Mouse (Mus musculus): ENCODE results near the gene Actg2.

DNA sequence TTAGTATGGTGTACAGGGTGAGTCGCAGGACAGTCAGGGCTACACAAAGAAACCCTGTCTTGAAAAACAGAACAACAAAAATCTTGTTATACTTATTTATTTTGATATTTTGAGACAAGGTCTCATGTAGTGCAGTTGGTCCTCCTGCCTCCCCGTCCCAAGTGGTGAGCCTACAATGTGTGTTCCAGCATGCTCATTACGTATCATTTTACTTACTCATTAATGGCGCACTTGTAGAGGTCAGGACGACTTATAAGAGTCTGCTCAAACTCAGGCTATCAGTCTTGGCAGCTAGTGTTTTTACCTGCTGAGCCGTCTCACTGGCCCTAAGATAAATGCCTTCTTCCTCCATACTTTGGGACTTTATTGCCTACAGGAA is 28.9 kb downstream of the Actg2 start:
- TF ChIP-seq CTCF (IDR thresholded peaks at IDR 0.05; ENCODE audit: borderline replicate concordance, insufficient read depth, low read length): no peak
- TF ChIP-seq POLR2A (IDR thresholded peaks at IDR 0.05; ENCODE audit: low read depth, low read length): no peak
